Mouse (Mus musculus) right cerebral cortex, adult 18-20 months (tissue): Measurements from ENCODE around the gene Il17re.
A peak's percentile ranks its signal among the peaks of the same experiment; 100 is the strongest.

Experiments
- DNase-seq: peaks from one replicate; pipeline ENCODE4 v3.0.0; 2022; ENCODE audit warnings: mixed read lengths

The Il17re gene

DNA sequence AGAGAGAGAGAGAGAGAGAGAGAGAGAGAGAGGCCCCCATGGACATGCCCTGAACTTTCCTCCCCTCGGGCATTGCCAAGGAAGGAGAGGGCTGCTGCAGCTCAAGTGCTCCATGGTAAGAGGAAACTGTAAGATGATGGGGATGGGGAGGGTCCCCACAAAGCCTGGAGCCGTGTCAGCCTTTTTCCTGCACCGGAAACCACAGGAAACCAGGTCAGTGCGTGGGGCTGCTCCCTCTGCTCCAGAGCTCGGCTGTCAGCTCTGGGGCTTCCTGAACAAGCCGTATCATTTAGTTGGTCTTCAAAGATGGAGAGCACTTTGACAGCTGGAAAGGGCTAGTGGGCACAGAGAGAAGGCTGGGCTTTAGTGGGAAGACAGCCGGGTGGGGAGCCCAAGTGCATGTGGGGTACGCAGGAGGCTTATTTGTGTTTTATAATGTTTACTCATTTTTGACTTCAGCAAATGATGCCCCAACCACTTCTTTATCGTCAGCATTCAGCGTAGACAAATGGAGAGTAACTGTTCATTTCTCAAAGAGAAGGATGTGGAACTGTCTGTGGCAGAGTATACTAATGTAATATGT is at the start of gene Il17re:
Gene Il17re, plus strand, starts transcription at position 533 of the 583 bp plus-strand sequence.
- no peak for DNase-seq

- DNase-seq, result no peak
These were observed 48.3 kb upstream of the Il17re start for GRCm38 (mm10) chr6:113410001-113410400.

GRCm38 (mm10) chr6:113416416-113416815 is 41.9 kb upstream of the Il17re start:
- DNase-seq, result no peak

DNA sequence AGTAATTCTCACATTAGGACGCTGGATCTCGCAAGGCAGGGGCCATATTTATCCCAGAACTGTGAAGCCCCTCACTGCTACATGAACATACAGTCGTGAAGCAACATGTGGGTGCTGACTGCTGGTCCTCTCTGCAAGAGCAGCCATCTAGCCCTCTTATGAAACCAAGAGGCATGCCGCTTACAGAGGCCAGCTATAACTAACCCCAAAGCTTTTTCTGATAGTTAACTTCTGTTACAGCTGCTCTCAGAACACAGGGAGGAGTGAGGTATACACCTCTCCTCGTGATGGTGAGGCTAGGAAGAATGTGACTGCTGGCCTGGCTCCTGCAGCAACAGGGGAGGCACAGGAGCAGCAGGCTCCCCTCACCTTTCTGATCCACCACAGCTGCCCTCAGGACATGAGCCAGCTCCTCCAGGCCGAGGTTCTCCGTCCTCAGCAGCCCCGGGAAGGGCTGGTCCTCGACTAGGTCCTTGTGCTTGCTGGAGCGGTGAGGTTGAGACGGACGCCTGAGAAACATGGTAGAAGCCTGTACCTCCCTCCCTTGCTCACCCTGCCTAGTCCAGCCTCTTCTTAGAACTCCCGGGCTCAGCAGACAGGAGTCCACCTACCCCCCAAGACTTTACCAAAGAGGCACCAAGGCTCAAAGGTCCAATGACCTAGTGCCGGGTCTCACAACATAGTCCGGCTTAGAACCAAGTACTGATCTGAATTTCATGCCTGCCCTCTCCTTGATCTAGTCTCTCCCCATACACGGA is 39.7 kb upstream of the Il17re start:
- DNase-seq, result no peak

DNA sequence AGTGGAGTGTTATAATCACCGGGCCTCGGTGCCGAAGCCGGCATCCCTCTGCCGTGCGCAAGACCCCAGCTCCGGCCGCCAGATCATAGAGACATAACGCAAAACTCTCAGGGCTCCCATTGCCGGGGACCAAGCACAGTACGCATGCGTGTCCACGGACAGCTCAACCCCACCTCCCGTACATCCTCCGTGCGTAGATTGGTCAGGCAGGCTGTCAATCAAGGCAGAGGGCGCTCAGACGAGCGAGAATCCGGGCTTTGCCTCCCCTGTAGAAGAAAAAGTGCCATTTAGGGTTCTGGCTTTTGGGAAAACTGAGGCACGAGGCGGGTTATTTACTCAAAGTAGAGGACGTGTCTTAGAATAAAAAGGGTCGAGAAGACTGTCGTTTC is 39.1 kb upstream of the Il17re start, which contains the start of gene Rpusd3:
Gene Rpusd3, minus strand, starts transcription at position 142 of the 389 bp plus-strand sequence.
- peak; percentile 97 for DNase-seq

DNA sequence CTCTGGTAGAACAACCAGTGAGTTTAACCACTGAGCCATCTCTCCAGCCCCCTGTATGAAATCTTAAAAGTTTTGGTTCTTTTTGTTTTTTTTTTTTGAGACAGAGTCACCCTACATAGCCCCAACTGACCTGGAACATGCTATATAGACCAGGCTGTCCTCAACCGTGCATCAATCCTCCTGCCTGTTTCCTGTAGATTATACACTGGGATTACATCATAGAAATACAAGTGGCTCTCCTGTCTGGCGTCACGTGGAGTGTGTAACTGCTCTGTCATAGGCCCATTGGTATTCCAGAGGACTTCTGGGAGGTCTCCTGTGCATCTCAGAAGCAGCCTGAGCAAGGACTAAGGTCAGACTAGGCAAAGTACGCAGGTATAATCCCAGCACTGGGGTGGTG is 35.3 kb upstream of the Il17re start:
- DNase-seq, result no peak

DNA sequence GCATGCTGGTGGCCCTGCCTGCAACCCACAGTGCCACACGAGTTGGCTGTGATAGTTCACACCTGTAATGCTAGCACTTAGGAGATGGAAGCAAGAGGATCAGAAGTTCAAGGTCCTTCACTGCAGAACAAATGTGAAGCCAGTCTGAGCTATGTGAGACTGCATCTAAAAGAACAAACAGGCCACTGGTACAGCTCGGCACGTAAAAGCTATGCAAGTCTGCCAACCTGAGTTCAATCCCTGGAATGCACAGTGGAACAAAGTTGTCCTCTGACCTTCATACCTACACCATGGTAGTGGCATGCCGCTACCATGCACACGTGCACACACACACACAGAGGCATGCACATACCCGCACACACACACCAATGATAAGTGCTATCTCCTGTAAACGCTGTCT is 34.1 kb upstream of the Il17re start:
- no peak for DNase-seq

GRCm38 (mm10) chr6:113426696-113427095 is 31.6 kb upstream of the Il17re start:
- no peak for DNase-seq

DNA sequence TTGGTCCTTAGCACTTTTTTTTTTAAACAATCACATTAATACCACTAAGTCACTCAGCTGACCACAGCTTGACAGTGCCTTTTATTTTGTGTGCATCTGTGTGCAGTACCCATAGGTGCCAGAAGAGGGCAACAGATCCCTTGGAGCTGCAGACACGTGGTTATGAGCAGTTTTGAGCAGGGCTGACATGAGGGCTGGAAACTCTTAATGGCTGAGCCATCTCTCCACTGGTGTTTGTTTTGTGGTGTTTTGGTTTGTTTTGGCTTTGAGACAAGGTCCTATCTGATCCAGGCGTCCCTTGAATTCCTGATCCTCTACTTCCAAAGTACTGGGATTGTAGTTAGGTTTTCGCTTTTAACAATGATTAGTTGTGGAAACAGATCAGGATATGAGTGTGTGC is 30.9 kb upstream of the Il17re start:
- no peak for DNase-seq

DNA sequence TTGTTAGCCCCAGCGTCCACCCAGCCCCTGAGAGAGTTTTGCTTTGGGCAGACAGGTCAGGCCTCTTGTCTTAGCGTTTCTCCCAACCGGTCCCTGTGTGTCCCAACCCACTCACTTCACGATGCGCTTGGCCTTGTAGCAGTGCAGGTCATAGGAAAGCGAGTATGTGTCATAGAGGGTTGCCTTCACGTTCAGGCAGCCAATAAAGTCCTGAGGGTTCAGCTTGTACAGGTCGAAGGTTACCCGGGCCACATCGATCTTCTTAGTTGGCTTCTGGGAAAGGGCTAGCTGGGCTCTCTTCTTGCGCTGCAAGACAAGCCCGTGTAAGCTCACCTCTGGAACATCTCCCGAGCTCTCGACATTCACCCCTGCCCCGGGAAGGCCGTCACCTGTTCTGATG is 30.3 kb upstream of the Il17re start:
- DNase-seq, result no peak

GRCm38 (mm10) chr6:113429965-113430364 is 28.3 kb upstream of the Il17re start:
- no peak for DNase-seq

DNA sequence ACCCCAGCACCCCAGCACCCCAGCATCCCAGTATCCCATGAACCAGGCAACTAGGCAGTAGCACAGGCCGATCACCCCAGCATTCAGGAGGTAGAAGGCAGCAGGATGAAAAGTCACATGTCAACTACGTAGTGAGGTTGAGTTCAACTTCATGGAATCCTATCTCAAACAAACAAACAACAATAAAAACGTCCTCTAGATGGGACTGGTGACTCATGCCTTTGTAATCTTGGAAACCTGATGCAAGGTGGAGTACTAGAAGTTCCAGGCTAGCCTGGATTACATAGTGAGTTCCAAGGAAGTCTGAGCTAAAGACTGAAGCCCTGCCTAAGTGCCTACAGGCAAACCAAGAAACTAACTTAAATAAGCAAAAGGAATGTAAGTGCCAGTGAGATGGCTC is 27.4 kb upstream of the Il17re start:
- no peak for DNase-seq

- DNase-seq, result no peak
These were observed 26.5 kb upstream of the Il17re start for GRCm38 (mm10) chr6:113431801-113432200.

GRCm38 (mm10) chr6:113433661-113434060 is 24.6 kb upstream of the Il17re start:
- DNase-seq, result no peak

GRCm38 (mm10) chr6:113434691-113435090 is 23.6 kb upstream of the Il17re start:
- DNase-seq, result no peak

DNA sequence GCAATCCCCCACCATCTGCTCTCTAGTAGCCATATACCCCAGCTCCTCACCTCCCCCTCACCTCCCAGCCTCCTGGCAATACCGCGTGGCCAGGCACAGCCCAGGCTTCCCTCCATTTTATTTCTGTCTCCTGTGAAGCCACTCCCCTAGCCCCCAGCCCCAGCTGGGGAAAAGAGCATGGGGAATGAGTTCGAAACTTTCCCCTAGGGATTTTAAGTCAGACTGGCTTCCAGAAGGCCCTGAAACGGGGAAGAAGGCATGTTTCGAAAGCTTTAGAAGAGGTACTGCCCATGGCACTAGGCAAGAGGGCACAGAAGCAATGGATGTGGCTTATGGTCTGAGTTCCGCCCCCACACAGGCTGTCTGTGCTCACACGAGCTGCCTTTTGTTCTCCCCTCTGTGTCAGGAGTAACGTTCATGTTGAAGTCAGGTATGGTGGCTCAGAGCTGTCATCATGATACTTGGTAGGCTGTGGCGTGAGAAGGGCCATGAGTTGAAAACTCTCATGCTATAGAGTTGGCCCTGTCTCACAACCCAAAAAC is 22.5 kb upstream of the Il17re start, which contains the start of gene Cidec:
Gene Cidec, minus strand, starts transcription at position 97 of the 542 bp plus-strand sequence.
- DNase-seq, result no peak

DNA sequence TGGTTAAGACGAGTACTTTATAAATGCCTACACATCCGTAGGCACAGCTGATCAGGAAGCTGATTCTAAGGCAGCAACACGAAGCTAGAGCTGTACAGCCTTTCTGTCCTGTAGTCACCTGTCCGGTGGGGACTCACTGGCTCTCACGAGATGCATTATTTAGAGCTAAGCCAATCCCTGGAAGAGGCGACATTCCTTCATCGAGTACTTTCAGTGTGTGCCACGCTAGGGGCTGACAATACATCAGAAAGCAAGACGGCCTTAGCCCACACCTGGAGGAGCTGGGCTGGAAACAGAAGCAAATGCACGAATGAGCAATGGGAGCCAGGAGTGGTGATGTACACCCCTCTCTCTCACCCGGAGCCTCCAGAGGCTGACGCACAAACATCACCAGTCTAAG is 21.1 kb upstream of the Il17re start:
- no peak for DNase-seq

GRCm38 (mm10) chr6:113438721-113439430 is 19.4 kb upstream of the Il17re start:
- no peak for DNase-seq

DNA sequence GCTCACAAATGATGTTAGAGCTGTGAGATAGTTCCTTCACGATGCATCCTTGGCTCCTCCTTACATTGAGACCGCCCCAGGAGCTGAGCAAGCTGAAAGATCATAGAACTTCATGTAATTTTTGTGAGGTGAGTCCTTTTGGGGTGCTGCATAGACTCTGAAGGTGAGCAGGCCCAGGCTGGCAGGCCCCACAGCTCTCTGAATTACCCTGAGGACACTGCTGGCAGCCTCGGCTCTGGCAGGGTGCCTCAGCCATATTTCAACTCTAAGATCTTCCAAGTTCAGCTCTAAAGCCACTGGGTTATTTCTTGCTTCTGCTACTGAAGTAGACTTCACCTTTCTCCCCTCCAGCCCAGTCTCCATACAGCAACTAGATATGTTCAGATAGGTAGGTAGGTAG is 17.6 kb upstream of the Il17re start:
- DNase-seq, result no peak

- no peak for DNase-seq
These were observed 17.1 kb upstream of the Il17re start for GRCm38 (mm10) chr6:113441147-113441680.

- no peak for DNase-seq
These were observed 16.2 kb upstream of the Il17re start for GRCm38 (mm10) chr6:113442087-113442441.

GRCm38 (mm10) chr6:113442442-113443090 is 15.7 kb upstream of the Il17re start, which contains the start of gene Jagn1:
Gene Jagn1 (plus strand): TSS chr6:113442569.
- peak; percentile 92 for DNase-seq

DNA sequence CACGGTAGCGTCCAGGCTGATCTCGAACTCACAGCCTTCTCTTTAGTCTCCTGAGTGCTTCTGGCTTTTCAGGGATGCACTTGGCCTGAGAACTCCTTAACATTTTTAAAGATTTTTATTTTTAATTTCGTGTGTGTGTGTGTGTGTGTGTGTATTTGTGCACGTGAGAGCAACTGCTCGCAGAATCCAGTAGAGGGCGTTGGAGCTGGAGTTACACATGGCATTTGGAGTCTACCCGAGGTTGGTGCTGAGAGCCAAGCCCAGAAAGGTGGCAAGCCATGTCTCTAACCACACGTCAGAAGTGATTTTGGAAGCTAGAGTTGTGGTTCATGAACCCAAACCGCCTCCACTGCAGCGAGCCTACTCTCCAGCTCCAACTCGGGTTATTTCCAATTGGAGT is 15.2 kb upstream of the Il17re start:
- no peak for DNase-seq
